Mouse (Mus musculus) thymus, adult 2 months (tissue): Measurements from ENCODE around the gene Rere.

Source experiments
- CTCF ChIP-seq: fragments of 200-500 bp; IDR thresholded peaks from 2 replicates; pipeline ENCODE4 v1.5.1; 2012; ENCODE audit warnings: mild to moderate bottlenecking, control low read depth, low read length, moderate library complexity, borderline replicate concordance; ENCODE audit not compliant: control insufficient read depth, poor library complexity, insufficient read depth; ENCODE audit errors: extremely low read depth
- POLR2A ChIP-seq: fragments of 200-500 bp; IDR thresholded peaks from 2 replicates; pipeline ENCODE4 v1.6.1; 2012; ENCODE audit warnings: mild to moderate bottlenecking, low read length, control low read depth, moderate library complexity; ENCODE audit not compliant: control insufficient read depth, poor library complexity, insufficient read depth; ENCODE audit errors: extremely low read depth

DNA sequence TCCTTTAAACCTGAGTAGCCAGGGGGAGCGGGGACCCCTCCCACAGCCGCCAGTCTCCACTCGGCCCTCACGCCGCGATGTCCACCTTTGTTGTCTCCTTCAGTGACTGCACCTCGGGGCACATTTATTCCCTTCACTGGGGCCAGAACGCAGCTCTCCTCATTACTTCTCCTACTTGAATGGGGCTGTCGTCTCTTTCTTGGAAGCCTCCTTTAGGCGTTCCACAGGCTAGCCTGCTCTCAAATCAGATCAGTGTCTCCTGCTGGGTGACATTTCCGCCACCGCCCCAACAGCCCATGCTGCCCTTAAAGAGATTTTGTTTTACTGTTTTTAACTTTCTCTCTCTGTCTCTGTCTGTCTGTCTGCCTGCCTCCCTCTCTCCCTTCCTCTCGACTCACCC lies 380.4 kb downstream of the Rere start:
- TF ChIP-seq CTCF, result no peak
- no peak for TF ChIP-seq POLR2A
